Mouse (Mus musculus) kidney, adult 18-20 months (tissue): ENCODE results near the gene Nyap1.
"Not testable (repeated sequence)": the region's sequence is repeated elsewhere in the genome, so short reads cannot be mapped to it uniquely, and the experiment has no call there.

Source experiments
- DNase-seq: peaks from one replicate; pipeline ENCODE4 v3.0.0; 2021

The Nyap1 gene

GRCm38 (mm10) chr5:137766270-137766669 is 24.9 kb upstream of the Nyap1 start:
- DNase-seq, result no peak

- DNase-seq, result no peak
Measured at GRCm38 (mm10) chr5:137764609-137765340, 23.4 kb upstream of the Nyap1 start.

- DNase-seq, result peak; percentile 89
Measured at GRCm38 (mm10) chr5:137759971-137760412, 18.6 kb upstream of the Nyap1 start.

DNA sequence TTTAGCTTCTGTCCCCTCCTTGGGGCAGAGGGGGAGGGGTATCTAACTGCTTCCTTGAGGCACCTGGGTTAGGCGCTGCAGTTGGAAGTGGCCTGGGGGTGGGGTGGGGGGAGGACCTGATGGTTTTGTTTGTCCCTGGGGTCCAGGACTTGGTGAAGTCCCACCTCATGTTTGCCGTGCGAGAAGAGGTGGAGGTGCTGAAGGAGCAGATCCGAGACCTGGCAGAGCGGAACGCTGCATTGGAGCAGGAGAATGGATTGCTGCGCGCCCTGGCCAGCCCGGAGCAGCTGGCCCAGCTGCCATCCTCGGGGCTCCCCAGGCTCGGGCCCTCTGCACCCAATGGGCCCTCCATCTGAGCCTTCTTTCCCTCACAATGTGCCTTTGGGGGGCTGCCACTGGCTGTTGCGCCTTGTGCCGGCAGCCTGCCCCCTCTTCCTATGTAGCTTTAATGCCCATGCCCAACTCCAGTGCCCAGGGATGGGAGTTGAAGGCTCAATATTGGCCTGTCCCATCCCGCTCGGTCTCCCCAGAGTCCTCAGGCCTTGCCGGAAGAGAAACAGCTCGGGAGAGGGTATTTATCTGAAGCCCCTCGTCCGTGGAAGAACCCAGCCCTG is 17.6 kb upstream of the Nyap1 start:
- DNase-seq, result no peak

DNA sequence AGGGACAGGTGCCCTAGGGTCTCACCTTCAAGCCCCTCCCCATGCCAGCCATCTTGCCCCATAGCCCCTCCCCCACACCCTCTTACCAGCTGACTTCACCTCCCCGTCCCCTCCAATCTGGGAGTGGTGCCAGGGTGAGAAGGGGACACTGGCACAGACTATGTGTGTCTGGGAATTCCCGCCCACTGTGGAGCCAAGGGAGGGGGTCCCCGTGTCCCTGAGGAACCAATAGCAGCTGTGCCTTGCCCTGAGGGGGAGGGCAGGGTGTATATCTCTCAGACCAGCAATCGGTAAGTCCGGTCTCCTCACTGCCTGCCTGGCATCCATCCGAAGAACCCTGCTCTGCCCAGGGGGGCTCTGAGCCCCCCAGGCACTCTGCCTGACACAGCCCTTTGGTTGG is 16.5 kb upstream of the Nyap1 start:
- no peak for DNase-seq

DNA sequence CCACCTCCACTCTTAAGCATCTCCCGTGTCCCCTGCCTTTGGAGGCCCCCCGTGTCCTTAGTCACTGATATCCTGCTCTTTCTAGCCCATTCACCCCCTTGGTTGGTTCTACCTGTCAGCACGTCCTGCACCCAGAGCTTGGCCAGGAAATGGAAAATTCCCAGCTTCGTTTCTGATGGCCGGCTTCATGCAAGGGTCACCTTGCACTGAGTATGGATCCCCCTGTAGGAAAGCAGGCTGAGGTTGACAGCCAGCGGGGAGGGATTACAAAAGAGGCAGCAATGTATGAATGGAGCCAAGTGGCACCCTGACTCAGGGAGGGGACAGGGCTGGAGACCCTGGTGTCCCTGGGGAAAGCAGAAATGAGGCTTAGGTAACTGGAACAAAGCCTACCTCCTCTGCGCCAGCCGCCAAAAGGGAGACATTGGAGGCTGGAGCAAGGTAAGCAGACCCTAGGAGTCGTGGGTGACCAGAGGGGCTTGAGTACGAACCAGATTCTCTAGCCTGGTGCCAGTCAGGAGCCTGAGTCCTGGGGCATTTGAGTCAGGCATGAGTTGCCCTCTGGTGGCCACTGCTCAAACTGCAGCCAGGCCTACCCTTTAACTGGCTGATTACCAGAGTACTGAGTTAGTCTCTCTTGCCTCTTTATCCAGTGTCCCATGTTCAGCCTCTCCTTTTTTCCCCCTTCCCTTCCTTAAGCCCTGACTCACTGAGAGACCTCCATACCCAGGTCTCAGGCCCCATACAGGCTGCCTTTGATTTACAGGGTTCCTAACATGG is 15.7 kb upstream of the Nyap1 start:
- peak; percentile 91 for DNase-seq

DNA sequence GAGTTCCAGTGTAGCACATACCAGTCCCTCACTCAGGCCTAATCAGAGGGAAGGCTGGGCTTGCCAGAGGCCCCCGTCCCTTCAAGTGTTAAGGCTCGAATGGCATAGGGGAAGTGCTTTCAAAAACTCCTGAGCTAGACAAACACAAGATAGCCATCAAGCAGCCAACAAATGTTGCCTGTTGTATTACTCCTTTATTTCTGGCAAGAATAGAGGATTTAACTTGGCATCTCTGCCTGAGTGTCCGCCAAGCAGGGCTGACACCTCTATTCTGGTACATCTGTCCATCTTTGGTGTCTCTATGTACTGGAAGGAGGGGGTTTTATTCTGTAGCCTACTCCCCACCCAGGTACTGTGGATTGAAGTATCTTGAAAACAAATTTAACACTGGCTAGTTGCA is 14.7 kb upstream of the Nyap1 start:
- DNase-seq, result no peak

GRCm38 (mm10) chr5:137755425-137755824 is 14.0 kb upstream of the Nyap1 start:
- no peak for DNase-seq

GRCm38 (mm10) chr5:137753111-137753832 is 11.9 kb upstream of the Nyap1 start:
- no peak for DNase-seq

DNA sequence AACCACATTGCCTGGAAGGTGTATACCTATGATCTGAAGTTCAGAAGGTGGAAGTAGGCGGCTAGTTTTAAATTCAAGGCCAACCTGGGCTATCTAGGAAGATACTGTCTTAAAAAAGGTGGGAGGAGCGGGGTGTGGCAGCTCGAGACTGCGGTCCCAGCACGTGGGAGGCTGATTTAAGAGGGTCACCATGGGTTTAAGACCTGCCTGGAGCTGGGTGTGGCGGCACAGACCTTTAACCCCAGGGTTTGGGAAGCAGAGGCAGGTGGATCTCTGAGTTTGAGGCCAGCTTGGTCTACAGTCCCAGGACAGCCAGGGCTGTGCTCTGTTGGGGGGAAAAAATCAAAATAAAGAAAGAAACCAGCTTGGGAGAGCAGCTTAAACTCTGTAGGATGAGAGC is 10.6 kb upstream of the Nyap1 start:
- no peak for DNase-seq

- no peak for DNase-seq
Measured at GRCm38 (mm10) chr5:137751221-137751887, 9.9 kb upstream of the Nyap1 start.

GRCm38 (mm10) chr5:137750212-137750611 is 8.8 kb upstream of the Nyap1 start:
- not testable (repeated sequence) for DNase-seq

DNA sequence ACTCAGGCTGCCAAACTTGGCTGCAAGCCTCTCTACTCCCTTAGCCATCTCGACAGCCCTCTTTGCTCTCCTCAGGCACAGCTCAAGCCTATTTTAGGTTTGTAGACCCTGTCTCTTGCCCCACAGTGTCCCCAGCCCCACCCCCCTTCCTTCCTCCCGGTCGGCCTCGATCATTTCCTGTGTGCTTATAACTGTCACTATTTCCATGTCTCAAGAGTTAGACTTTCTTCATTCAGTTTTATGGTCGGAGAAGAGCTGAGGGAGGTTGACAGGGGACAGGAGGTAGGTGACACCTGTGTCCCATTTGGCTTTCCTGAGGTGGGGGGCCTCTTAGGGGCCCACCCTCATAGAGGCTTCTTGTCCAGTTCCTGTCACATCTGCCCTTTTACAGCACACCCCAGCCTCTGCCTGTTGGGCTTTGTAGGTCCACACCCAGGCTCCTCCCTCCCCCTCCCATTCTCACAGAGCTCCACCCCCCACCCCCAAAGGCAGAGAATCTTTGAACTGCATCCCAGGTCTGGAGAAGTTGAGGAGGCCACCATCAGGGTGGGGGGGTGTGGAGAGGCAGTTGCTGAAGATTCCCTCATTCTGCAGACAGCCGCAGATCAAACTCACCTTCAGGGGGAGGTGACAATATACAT is 7.9 kb upstream of the Nyap1 start:
- no peak for DNase-seq

- peak; percentile 31 for DNase-seq
Measured at GRCm38 (mm10) chr5:137748130-137748770, 6.8 kb upstream of the Nyap1 start.

DNA sequence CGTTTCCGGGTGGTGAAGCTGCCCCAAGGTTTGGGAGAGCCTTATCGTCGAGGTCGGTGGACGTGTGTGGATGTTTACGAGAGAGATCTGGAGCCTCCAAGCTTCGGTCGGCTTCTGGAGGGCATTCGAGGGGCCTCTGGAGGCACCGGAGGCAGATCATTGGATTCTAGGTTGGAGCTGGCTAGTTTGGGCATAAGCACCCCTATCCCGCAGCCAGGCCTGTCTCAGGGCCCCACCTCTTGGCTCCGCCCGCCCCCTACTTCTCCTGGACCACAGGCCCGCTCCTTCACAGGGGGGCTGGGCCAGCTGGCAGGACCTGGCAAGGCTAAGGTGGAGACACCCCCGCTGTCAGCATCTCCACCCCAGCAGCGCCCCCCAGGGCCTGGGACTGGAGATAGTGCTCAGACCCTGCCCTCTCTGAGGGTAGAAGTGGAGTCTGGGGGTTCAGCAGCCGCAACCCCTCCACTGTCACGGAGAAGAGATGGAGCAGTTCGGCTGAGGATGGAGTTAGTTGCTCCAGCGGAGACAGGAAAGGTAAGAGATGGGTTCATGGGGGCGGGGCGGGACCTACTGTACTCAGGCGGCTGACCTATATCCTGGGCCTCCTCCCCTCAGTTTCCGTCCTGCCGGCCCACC is 6.0 kb upstream of the Nyap1 start:
- peak; percentile 50 for DNase-seq

DNA sequence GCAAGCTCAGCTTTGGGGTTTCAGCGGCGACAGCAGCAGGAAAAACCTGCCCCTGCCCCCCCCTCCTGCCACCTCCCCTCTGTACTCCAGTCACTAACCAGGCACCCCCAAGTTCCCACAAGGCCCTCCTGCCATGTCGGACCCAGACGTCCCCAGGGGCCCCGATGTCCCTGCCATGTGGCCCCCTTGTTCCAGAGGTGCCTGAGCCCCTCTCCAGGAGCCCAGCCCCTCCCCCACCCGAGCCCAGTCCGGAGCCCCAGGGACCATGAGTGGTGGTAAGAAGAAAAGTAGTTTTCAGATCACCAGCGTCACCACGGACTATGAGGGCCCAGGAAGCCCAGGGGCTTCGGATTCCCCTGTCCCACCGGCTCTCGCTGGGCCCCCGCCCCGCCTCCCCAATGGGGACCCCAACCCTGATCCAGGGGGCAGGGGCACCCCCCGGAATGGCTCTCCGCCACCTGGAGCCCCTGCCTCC is 5.5 kb upstream of the Nyap1 start:
- no peak for DNase-seq

- DNase-seq, result peak; percentile 79
Measured at GRCm38 (mm10) chr5:137746282-137746850, 5.0 kb upstream of the Nyap1 start.

DNA sequence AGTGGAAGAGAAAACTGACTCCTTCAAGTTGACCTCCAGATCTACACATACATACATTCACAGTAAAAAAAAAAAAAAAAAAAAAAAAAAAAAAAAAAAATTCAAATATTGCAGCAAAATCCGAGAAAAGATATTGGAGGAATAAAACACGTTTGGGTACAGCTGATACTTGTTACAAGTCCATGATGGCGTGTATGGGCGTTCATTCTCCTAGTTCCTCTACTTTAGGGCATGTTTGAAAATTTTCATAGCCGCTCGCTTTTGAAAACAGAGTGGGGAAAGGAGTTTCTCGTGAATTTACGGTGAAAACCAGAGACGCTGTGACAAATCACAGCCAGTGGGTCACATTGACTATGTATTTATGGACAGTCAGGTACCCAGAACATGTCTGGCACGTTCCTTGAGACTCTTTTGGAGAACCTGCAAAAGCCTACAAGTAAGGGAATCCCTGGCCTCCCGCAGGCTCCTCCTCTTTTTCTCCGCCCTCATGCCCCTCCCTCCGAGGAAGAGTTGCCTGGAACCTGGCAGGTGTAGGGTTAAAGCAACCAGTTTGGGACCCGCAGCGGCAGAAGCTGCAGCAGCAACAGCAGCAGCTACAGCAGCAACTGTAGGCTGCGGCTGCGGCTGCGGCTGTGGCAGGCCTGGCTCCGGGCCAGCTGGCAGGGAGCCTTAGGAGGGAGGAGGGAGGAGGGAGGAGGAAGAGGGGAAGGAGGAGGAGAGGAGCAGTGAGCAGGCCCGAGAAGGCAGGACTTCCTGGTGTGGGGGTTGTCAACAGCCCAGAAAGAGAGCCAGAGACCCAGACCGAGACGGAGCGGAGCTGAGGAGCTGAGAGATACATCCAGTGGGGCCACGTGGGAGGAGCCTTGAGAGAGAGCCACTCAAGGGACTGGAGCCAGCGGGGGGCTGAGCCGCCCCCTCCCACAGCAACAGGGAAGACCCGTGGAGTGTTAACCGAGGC is 4.1 kb upstream of the Nyap1 start, which contains the start of gene Tsc22d4:
Gene Tsc22d4 (plus strand): TSS at position 517 of the 958 bp plus-strand sequence.
- peak; percentile 92 for DNase-seq

DNA sequence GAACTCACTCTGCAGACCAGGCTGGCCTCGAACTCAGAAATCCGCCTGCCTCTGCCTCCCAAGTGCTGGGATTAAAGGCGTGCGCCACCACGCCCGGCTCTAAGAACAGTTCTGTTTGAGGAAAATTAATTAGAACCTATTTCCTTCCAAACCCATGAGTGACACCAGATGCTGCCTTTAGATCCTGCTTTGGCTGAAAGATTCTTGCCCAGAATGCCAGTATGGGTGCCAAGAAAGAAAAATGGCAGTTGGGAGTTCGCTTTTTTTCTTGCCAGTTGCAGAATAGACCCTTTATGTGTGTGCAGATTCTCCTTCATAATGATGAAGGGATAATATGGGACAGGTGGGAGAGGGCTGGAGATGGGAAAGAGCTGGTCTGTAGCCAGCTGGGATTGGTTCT is 2.8 kb upstream of the Nyap1 start:
- DNase-seq, result no peak
